Mouse (Mus musculus): Measurements from ENCODE around the gene Usp48. TPM values are rescaled to one million over a fixed set of nuclear protein-coding genes. Genes with fewer than 3 reads are reported as not detected.

Usp48 gene
- polyA plus RNA-seq, 1 experiment from 2014 or later, result 84.6 TPM

DNA sequence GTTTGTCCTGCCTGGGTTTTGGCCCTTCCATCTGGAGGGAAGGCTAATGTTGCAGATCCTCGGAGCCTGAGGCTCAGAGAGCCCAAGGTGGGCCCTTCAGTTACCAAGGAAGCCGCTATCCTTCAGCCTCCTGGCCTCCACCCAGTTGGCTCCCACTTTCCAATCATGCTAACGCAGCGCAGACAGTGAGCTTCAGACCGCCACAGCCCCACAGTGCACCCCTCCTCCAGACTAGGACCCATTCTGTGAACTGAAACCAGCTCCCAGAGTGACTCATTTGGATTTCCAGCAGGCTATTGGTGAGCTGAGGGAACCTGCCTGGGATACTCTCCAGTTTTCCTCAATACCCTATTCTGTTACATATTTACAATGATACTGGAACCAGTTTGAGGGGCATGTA lies 111.8 kb downstream of the Usp48 start:
- H3K4me1 ChIP-seq (ENCODE audit: control insufficient read depth, insufficient read depth, low read length), result peaks cover 15% of the 10 kb centered on the region
- no peaks in the 10 kb centered on the region for H3K27me3 ChIP-seq (ENCODE audit: control insufficient read depth, insufficient read depth, low read length)
- ATAC-seq (ENCODE audit: insufficient read depth, low FRiP score, low TSS enrichment), result no peak
- H3K4me2 ChIP-seq (ENCODE audit: low read depth), result no peak overlapping the region
- H3K9ac ChIP-seq (ENCODE audit: low read length), result no peak overlapping the region
- no peak for DNase-seq (ENCODE audit: low spot score)
- 76% methylated on average over 5 of the region's 5 CpGs for WGBS
- no peak overlapping the region for H3K4me3 ChIP-seq (ENCODE audit: low read depth, low read length)
- no peak overlapping the region for H3K27ac ChIP-seq (ENCODE audit: low read depth, low read length)
- H3K36me3 ChIP-seq (ENCODE audit: control insufficient read depth, insufficient read depth, low read length), result no peaks in the 10 kb centered on the region
- no peaks in the 10 kb centered on the region for H3K9me3 ChIP-seq (ENCODE audit: control insufficient read depth, low read length)

DNA sequence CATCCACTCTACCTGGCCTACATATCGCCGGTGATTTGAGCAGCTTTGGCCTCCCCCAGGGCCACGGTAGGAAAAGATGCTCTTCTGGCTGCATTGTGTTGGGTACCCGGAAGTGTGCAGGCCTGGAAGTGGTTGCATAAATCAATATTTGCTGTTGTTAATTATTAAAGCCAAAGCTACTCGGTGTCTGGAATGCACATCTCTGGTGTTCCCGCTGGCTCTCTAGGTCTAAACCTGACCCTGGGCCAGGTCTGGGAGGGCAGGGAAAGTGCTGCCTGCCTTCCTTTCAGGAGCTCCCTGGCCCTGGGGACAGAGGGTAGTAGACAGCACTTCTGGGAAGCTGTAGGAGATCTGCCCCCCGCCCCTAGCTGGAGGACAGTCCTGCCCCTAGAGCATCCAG lies 113.0 kb downstream of the Usp48 start:
- Histone ChIP-seq H3K27ac (ENCODE audit: low read depth, low read length) (peak overlapping the region; percentile 29; the same call in 1 of the 2 replicates), H3K4me1 (ENCODE audit: control insufficient read depth, insufficient read depth, low read length) (peaks cover 15% of the 10 kb centered on the region)
- ATAC-seq (ENCODE audit: insufficient read depth, low FRiP score, low TSS enrichment), result no peak

DNA sequence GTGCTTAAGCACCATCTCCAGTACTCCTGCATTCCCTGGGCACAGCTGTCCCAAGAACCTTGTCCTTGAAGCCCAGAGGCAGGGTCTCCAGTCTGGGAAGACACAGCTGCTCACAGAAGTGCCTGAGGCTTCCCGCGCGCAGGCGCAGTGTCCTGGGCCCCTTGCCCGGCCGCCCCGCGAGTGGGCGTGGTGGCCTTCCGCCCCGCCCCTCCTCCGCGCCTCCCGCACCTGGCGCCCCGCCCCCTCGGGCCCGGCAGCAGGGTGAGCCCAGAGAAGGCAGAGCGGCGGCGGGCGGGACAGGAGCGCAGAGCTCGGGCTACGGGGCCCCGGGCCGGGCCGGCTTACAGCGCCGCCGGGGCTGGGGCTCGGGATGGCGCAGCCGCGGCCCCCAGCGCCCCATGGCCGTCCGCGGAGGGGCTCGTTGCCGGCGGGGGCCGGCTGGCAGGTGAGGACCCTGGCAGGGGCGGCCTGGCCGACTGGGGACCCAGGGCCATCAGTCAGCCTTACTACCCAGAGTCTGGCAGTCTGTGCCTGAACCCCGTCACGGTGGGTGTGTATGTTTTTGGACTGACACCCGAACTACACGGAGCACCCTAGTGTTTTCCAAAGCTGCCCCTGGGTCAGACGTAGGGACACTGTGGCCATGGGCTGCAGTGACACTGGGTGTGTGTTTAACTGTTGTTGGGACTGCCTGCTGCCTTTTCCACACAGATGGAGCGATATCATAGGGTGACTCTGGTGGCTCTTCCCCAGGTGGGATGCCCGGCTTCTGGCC lies 113.8 kb downstream of the Usp48 start:
- H3K9ac ChIP-seq (ENCODE audit: low read length), result peak overlapping the region; percentile 70
- peak; percentile 96 for DNase-seq (ENCODE audit: low spot score)
- H3K4me1 ChIP-seq (ENCODE audit: control insufficient read depth, insufficient read depth, low read length), result peaks cover 15% of the 10 kb centered on the region
- WGBS, result 2% methylated on average over 52 of the region's 52 CpGs
- no peaks in the 10 kb centered on the region for H3K9me3 ChIP-seq (ENCODE audit: control insufficient read depth, low read length)
- no peaks in the 10 kb centered on the region for H3K36me3 ChIP-seq (ENCODE audit: control insufficient read depth, insufficient read depth, low read length)
- no peaks in the 10 kb centered on the region for H3K27me3 ChIP-seq (ENCODE audit: control insufficient read depth, insufficient read depth, low read length)
- peak; percentile 76 for ATAC-seq (ENCODE audit: insufficient read depth, low FRiP score, low TSS enrichment)
- H3K4me3 ChIP-seq (ENCODE audit: low read depth, low read length), result peak overlapping the region; percentile 51
- H3K4me2 ChIP-seq (ENCODE audit: low read depth), result peak overlapping the region; percentile 80
- H3K27ac ChIP-seq (ENCODE audit: low read depth, low read length), result no peak overlapping the region

More for the DNA sequence above, 113.0 kb downstream of the Usp48 start:
- no peak overlapping the region; the same call in 1 of the 2 replicates for H3K4me2 ChIP-seq (ENCODE audit: low read depth)
- H3K9ac ChIP-seq (ENCODE audit: low read length), result no peak overlapping the region
- 74% methylated on average over 7 of the region's 7 CpGs for WGBS
- no peaks in the 10 kb centered on the region for H3K36me3 ChIP-seq (ENCODE audit: control insufficient read depth, insufficient read depth, low read length)
- no peak overlapping the region for H3K4me3 ChIP-seq (ENCODE audit: low read depth, low read length)
- DNase-seq (ENCODE audit: low spot score), result no peak
- no peaks in the 10 kb centered on the region for H3K9me3 ChIP-seq (ENCODE audit: control insufficient read depth, low read length)
- H3K27me3 ChIP-seq (ENCODE audit: control insufficient read depth, insufficient read depth, low read length), result no peaks in the 10 kb centered on the region

Other genes with a start within 250 kb of the Usp48 start
- 722 and 745 TPM in 2 replicates for gene Cdc42, start 236.0 kb upstream of the Usp48 start, polyA plus RNA-seq (2014; fragmentation: Nextera tagmentation; extraction: Ambion mirVana)
- not detected in 2 replicates for gene Cela3a, start 184.0 kb upstream of the Usp48 start, polyA plus RNA-seq (2014; fragmentation: Nextera tagmentation; extraction: Ambion mirVana)
- gene Cela3b, start 163.2 kb upstream of the Usp48 start, polyA plus RNA-seq (2014; fragmentation: Nextera tagmentation; extraction: Ambion mirVana), result not detected in 2 replicates
- not detected in 2 replicates for gene 1700013G24Rik, start 140.5 kb upstream of the Usp48 start, polyA plus RNA-seq (2014; fragmentation: Nextera tagmentation; extraction: Ambion mirVana)
- 18.6 and 21.5 TPM in 2 replicates for gene Hspg2, start 125.0 kb upstream of the Usp48 start, polyA plus RNA-seq (2014; fragmentation: Nextera tagmentation; extraction: Ambion mirVana)
- gene Ldlrad2, start 19.2 kb upstream of the Usp48 start, polyA plus RNA-seq (2014; fragmentation: Nextera tagmentation; extraction: Ambion mirVana), result not detected in 2 replicates
- gene Rap1gap, start 71.0 kb downstream of the Usp48 start, polyA plus RNA-seq (2014; fragmentation: Nextera tagmentation; extraction: Ambion mirVana), result 7.5 and 10.0 TPM in 2 replicates
- gene Alpl, start 202.6 kb downstream of the Usp48 start, polyA plus RNA-seq (2014; fragmentation: Nextera tagmentation; extraction: Ambion mirVana), result 8.2 and 12.3 TPM in 2 replicates